Mouse (Mus musculus): Measurements from ENCODE around the gene Gm8334.
"Not testable (repeated sequence)": the region's sequence is repeated elsewhere in the genome, so short reads cannot be mapped to it uniquely, and the experiment has no call there.

Gm8334 gene

GRCm38 (mm10) chrX:148615053-148615452 lies at the start of gene Gm8334:
TSS of gene Gm8334 (minus strand) at chrX:148615153.
- not testable (repeated sequence) for DNase-seq (ENCODE audit: low read depth, low spot score)

GRCm38 (mm10) chrX:148663298-148663697 lies 48.3 kb upstream of the Gm8334 start, which contains the start of gene Gm15127:
TSS of gene Gm15127 (plus strand) at chrX:148663598.
- not testable (repeated sequence) for DNase-seq (ENCODE audit: low read depth, low spot score)

Measured in R1 (cell line).